In the genomic region with DNA sequence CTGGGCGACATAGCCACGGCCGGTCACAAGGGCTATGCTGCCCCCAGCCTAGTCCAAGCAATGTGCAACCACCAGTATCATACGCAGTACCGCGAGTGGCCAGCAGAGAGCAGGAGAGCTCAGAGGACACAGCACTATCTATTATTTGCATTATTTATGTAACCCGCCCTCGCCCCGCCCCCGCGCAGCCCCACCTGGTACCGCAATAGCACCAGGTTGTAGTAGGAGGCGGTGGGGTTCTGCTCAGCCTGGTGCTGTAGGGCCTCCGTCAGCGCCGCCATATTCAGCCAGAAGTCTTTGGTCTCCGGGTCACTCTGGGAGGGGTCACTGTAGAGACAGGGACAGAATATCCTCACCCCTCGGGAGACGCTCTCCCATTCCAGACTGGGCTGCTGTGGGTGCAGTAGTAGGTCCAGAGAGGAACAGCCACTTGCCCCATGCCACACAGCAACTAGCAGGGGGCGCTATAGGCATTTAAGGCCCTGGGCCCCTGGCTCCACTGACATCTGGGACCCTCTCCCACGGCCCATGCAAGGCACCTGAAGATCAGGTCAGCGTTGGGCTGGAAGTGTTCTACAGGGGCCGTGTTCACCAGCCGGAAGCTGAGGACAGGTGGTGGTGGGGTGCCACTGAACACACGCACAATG, we compare ENCODE assay signal across 8 mouse cellular contexts. TPM values are rescaled to one million over a fixed set of nuclear protein-coding genes. Genes with fewer than 3 reads are reported as not detected.
DNase-seq lines count a peak whose midpoint lies in the region; ATAC-seq lines count a peak whose summit lies in the region.

No protein-coding gene starts in this region.

- peak; percentile 74 for ATAC-seq in forebrain, embryonic 15.5 days (replicated peaks)
- ATAC-seq in lung, embryonic 15.5 days (ENCODE audit: borderline replicate concordance, extremely low read depth, low FRiP score, low TSS enrichment), result peak; percentile 40; the same call in 1 of the 2 replicates

- no peak overlapping the region for H3K27ac ChIP-seq in forebrain, embryonic 15.5 days (replicated peaks)
- no peak overlapping the region for H3K27ac ChIP-seq in hindbrain, embryonic 10.5 days
- no peak overlapping the region for H3K27ac ChIP-seq in lung, embryonic 15.5 days

- peaks cover 5% of the 10 kb centered on the region for H3K4me1 ChIP-seq in forebrain, embryonic 15.5 days
- peaks cover 13% of the 10 kb centered on the region; the same call in 1 of the 2 replicates for H3K4me1 ChIP-seq in hindbrain, embryonic 10.5 days (replicated peaks)
- peaks cover 3% of the 10 kb centered on the region; the same call in 1 of the 2 replicates for H3K4me1 ChIP-seq in lung, embryonic 15.5 days

- H3K27me3 ChIP-seq in forebrain, embryonic 15.5 days, result peaks cover 22% of the 10 kb centered on the region; the same call in 1 of the 2 replicates
- H3K27me3 ChIP-seq in hindbrain, embryonic 10.5 days (ENCODE audit: insufficient read depth, poor library complexity, severe bottlenecking), result peaks cover 58% of the 10 kb centered on the region
- peaks cover 30% of the 10 kb centered on the region for H3K27me3 ChIP-seq in lung, embryonic 15.5 days

- no peaks in the 10 kb centered on the region for H3K9me3 ChIP-seq in forebrain, embryonic 15.5 days
- no peaks in the 10 kb centered on the region for H3K9me3 ChIP-seq in hindbrain, embryonic 10.5 days
- H3K9me3 ChIP-seq in lung, embryonic 15.5 days, result no peaks in the 10 kb centered on the region

- no peak overlapping the region for H3K9ac ChIP-seq in forebrain, embryonic 15.5 days (replicated peaks)
- H3K9ac ChIP-seq in lung, embryonic 15.5 days, result no peak overlapping the region

- H3K36me3 ChIP-seq in forebrain, embryonic 15.5 days, result peaks cover 21% of the 10 kb centered on the region
- peaks cover 15% of the 10 kb centered on the region; the same call in 1 of the 2 replicates for H3K36me3 ChIP-seq in hindbrain, embryonic 10.5 days
- no peaks in the 10 kb centered on the region for H3K36me3 ChIP-seq in lung, embryonic 15.5 days

- peak overlapping the region; percentile 6; the same call in 1 of the 2 replicates for H3K4me3 ChIP-seq in forebrain, embryonic 15.5 days
- peak overlapping the region; percentile 23 for H3K4me3 ChIP-seq in hindbrain, embryonic 10.5 days
- 0 out of 2 replicates have a peak overlapping the region, but pooled peaks have one; percentile 8 for H3K4me3 ChIP-seq in lung, embryonic 15.5 days

- H3K4me2 ChIP-seq in forebrain, embryonic 15.5 days (replicated peaks), result peak overlapping the region; percentile 26
- peak overlapping the region; percentile 46 for H3K4me2 ChIP-seq in lung, embryonic 15.5 days

- 21% methylated on average over 25 of the region's 25 CpGs for WGBS in forebrain, embryonic 15.5 days
- 19% methylated on average over 25 of the region's 25 CpGs for WGBS in hindbrain, embryonic 10.5 days
- WGBS in lung, embryonic 15.5 days, result 20% methylated on average over 25 of the region's 25 CpGs

- peak; percentile 96 for DNase-seq in ES-CJ7 (ENCODE audit: low read depth, low spot score)
- peak; percentile 93 for DNase-seq in cerebellum, adult 11 months
- DNase-seq in hindbrain, embryonic 10.5 days (ENCODE audit: low spot score), result peak; percentile 89
- DNase-seq in layer of hippocampus, adult 9-10 months (ENCODE audit: low spot score), result peak; percentile 88
- peak; percentile 79 for DNase-seq in ovary, postnatal 14 days (ENCODE audit: low spot score)
- peak; percentile 66 to 77 for DNase-seq in thymus, postnatal 36 days

RNA-seq across cellular contexts. Expression of a gene that starts 8.3 kb away (rescaled TPM):
- polyA plus RNA-seq in forebrain, embryonic 15.5 days (2015; fragmentation: Nextera tagmentation; extraction: Ambion mirVana), result 0.42 and 0.46 TPM in 2 replicates
- 0.64 and 1.0 TPM in 2 replicates for polyA plus RNA-seq in hindbrain, embryonic 10.5 days (2016; fragmentation: Nextera tagmentation; extraction: Ambion mirVana)
- 3.3 and 3.6 TPM in 2 replicates for polyA plus RNA-seq in lung, embryonic 15.5 days (2015; fragmentation: Nextera tagmentation; extraction: Ambion mirVana)

RNA-seq across cellular contexts. Expression of a gene that starts 15.6 kb away (rescaled TPM):
- 70.9 and 71.7 TPM in 2 replicates for polyA plus RNA-seq in forebrain, embryonic 15.5 days (2015; fragmentation: Nextera tagmentation; extraction: Ambion mirVana)
- 16.7 and 26.9 TPM in 2 replicates for polyA plus RNA-seq in hindbrain, embryonic 10.5 days (2016; fragmentation: Nextera tagmentation; extraction: Ambion mirVana)
- polyA plus RNA-seq in lung, embryonic 15.5 days (2015; fragmentation: Nextera tagmentation; extraction: Ambion mirVana), result 4.8 and 7.6 TPM in 2 replicates

RNA-seq across cellular contexts. Expression of a gene that starts 20.9 kb away (rescaled TPM):
- 0.54 TPM in 1 of 2 replicates, not detected in the other for polyA plus RNA-seq in forebrain, embryonic 15.5 days (2015; fragmentation: Nextera tagmentation; extraction: Ambion mirVana)
- polyA plus RNA-seq in hindbrain, embryonic 10.5 days (2016; fragmentation: Nextera tagmentation; extraction: Ambion mirVana), result 0.37 and 0.58 TPM in 2 replicates
- polyA plus RNA-seq in lung, embryonic 15.5 days (2015; fragmentation: Nextera tagmentation; extraction: Ambion mirVana), result 0.63 and 1.3 TPM in 2 replicates

RNA-seq across cellular contexts. Expression of a gene that starts 33.8 kb away (rescaled TPM):
- polyA plus RNA-seq in forebrain, embryonic 15.5 days (2015; fragmentation: Nextera tagmentation; extraction: Ambion mirVana), result 2.9 and 3.3 TPM in 2 replicates
- polyA plus RNA-seq in hindbrain, embryonic 10.5 days (2016; fragmentation: Nextera tagmentation; extraction: Ambion mirVana), result 3.2 and 3.6 TPM in 2 replicates
- polyA plus RNA-seq in lung, embryonic 15.5 days (2015; fragmentation: Nextera tagmentation; extraction: Ambion mirVana), result 9.9 TPM in 2 replicates

RNA-seq across cellular contexts. Expression of a gene that starts 38.4 kb away (rescaled TPM):
- 23.3 and 23.6 TPM in 2 replicates for polyA plus RNA-seq in forebrain, embryonic 15.5 days (2015; fragmentation: Nextera tagmentation; extraction: Ambion mirVana)
- polyA plus RNA-seq in hindbrain, embryonic 10.5 days (2016; fragmentation: Nextera tagmentation; extraction: Ambion mirVana), result 4.4 and 8.4 TPM in 2 replicates
- 0.66 and 0.81 TPM in 2 replicates for polyA plus RNA-seq in lung, embryonic 15.5 days (2015; fragmentation: Nextera tagmentation; extraction: Ambion mirVana)
